Mouse (Mus musculus): Measurements from ENCODE around the gene Golt1b. TPM values are rescaled to one million over a fixed set of nuclear protein-coding genes. Genes with fewer than 3 reads are reported as not detected.

Golt1b gene
- polyA plus RNA-seq, 1 experiment from 2014 or later, result 117 TPM

GRCm38 (mm10) chr6:142453311-142453710 lies 66.3 kb downstream of the Golt1b start:
- WGBS, result 81% methylated on average over 2 of the region's 2 CpGs
- H3K36me3 ChIP-seq, result no peaks in the 10 kb centered on the region

More at GRCm38 (mm10) chr6:142453311-142453710, 66.3 kb downstream of the Golt1b start:
- no peaks in the 10 kb centered on the region for H3K27me3 ChIP-seq
- H3K4me2 ChIP-seq (replicated peaks), result no peak overlapping the region
- H3K9me3 ChIP-seq, result no peaks in the 10 kb centered on the region
- H3K27ac ChIP-seq, result no peak overlapping the region
- ATAC-seq (ENCODE audit: insufficient number of reproducible peaks, insufficient read depth, low FRiP score, low TSS enrichment), result no peak
- H3K4me1 ChIP-seq, result no peaks in the 10 kb centered on the region
- H3K4me3 ChIP-seq, result no peak overlapping the region
- H3K9ac ChIP-seq, result no peak overlapping the region

Other genes starting within 250 kb of the Golt1b start
- gene Slco1a6, start 178.7 kb upstream of the Golt1b start, polyA plus RNA-seq (2016; fragmentation: Nextera tagmentation; extraction: Ambion mirVana), result not detected in 2 replicates
- 0.20 TPM in 1 of 2 replicates, not detected in the other for gene Iapp, start 88.8 kb upstream of the Golt1b start, polyA plus RNA-seq (2016; fragmentation: Nextera tagmentation; extraction: Ambion mirVana)
- gene Slco1a5, start 64.2 kb upstream of the Golt1b start, polyA plus RNA-seq (2016; fragmentation: Nextera tagmentation; extraction: Ambion mirVana), result 0.19 TPM in 1 of 2 replicates, not detected in the other
- gene Pyroxd1, start 41.6 kb upstream of the Golt1b start, polyA plus RNA-seq (2016; fragmentation: Nextera tagmentation; extraction: Ambion mirVana), result 19.0 and 19.7 TPM in 2 replicates
- gene Recql, start 134 bp upstream of the Golt1b start, polyA plus RNA-seq (2016; fragmentation: Nextera tagmentation; extraction: Ambion mirVana), result 32.8 and 33.8 TPM in 2 replicates
- gene Spx, start 26.2 kb downstream of the Golt1b start, polyA plus RNA-seq (2016; fragmentation: Nextera tagmentation; extraction: Ambion mirVana), result 0.67 and 0.88 TPM in 2 replicates
- not detected in 2 replicates for gene Gys2, start 85.9 kb downstream of the Golt1b start, polyA plus RNA-seq (2016; fragmentation: Nextera tagmentation; extraction: Ambion mirVana)
- 407 and 439 TPM in 2 replicates for gene Ldhb, start 120.7 kb downstream of the Golt1b start, polyA plus RNA-seq (2016; fragmentation: Nextera tagmentation; extraction: Ambion mirVana)
- 3.9 TPM in 2 replicates for gene Kcnj8, start 184.4 kb downstream of the Golt1b start, polyA plus RNA-seq (2016; fragmentation: Nextera tagmentation; extraction: Ambion mirVana)

Data from embryonic facial prominence, embryonic 12.5 days (tissue).